Mouse (Mus musculus): ENCODE data around the gene Elavl1. TPM values are rescaled to one million over a fixed set of nuclear protein-coding genes. Genes with fewer than 3 reads are reported as not detected.

Gene Elavl1
- total RNA-seq, 4 experiments from 2014 or later, result 69.3 to 80.9 (median 76.7) TPM

Other genes starting within 250 kb of the Elavl1 start
- gene Cd209f, start 219.6 kb downstream of the Elavl1 start, total RNA-seq (2022), result under 1 TPM in 3 of 4 experiments, not detected in 1; 0.30 to 0.89 (median 0.37) TPM
- gene Cd209g, start 191.3 kb downstream of the Elavl1 start, total RNA-seq (2022), result under 1 TPM in 1 of 4 experiments, not detected in 3; 0.65 TPM
- gene Evi5l, start 158.8 kb downstream of the Elavl1 start, total RNA-seq (2022), result 100 to 1,000 TPM in 2 of 4 experiments, 10 to 100 TPM in 2; 90.2 to 127 (median 105) TPM
- gene Prr36, start 108.0 kb downstream of the Elavl1 start, total RNA-seq (2022), result 10 to 100 TPM; 34.9 to 44.0 (median 40.0) TPM
- gene Lrrc8e, start 98.6 kb downstream of the Elavl1 start, total RNA-seq (2022), result under 1 TPM in 2 of 4 experiments, not detected in 2; 0.11 to 0.16 TPM
- gene Map2k7, start 86.7 kb downstream of the Elavl1 start, total RNA-seq (2022), result 100 to 1,000 TPM in 3 of 4 experiments, 10 to 100 TPM in 1; 99.3 to 117 (median 110) TPM
- 1 to 10 TPM; 2.0 to 2.8 (median 2.3) TPM for gene Gm49320, start 86.5 kb downstream of the Elavl1 start, total RNA-seq (2022)
- gene Tgfbr3l, start 77.2 kb downstream of the Elavl1 start, total RNA-seq (2022), result 10 to 100 TPM; 12.8 to 19.2 (median 16.5) TPM
- 10 to 100 TPM; 27.5 to 36.9 (median 32.2) TPM for gene Snapc2, start 72.3 kb downstream of the Elavl1 start, total RNA-seq (2022)
- 100 to 1,000 TPM; 421 to 475 (median 460) TPM for gene Ctxn1, start 66.1 kb downstream of the Elavl1 start, total RNA-seq (2022)
- 10 to 100 TPM; 65.1 to 80.9 (median 70.8) TPM for gene Timm44, start 49.5 kb downstream of the Elavl1 start, total RNA-seq (2022)
- 10 to 100 TPM; 21.2 to 31.6 (median 24.3) TPM for gene Ccl25, start 203 bp downstream of the Elavl1 start, total RNA-seq (2022)
- 10 to 100 TPM; 44.9 to 55.7 (median 52.0) TPM for gene Cers4, start 167.6 kb upstream of the Elavl1 start, total RNA-seq (2022)